Mouse (Mus musculus): Measurements from ENCODE around the gene Zfp217.
"Not testable (repeated sequence)": the region's sequence is repeated elsewhere in the genome, so short reads cannot be mapped to it uniquely, and the experiment has no call there.

The Zfp217 gene

DNA sequence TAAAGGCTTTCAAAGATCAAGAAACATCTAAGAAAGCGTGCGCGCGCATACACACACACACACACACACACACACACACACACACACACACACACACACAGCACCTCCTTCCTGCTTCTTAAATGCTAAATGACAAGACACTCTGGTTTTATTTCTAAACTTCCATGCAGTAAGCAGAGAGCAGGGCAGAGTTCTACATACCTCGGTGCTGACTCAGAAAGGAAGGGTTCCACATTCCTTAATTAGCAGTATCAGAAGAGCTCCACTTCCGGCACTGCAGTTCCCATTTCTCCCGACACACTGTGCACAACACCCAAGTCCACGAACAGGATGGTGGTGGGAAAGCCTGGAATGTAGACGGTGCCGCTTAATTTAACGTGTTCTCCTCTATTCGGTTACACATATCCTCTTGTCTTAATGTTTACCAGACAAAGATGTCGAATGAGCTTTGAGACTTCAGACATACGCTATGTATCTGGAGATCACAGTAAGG, at the start of gene Zfp217:
Zfp217 (minus strand) TSS at position 443 of the 493 bp plus-strand sequence.
- DNase-seq (ENCODE audit: low spot score in 2 of 2), result no peak

- DNase-seq (ENCODE audit: low spot score in 2 of 2), result no peak
Observed at GRCm38 (mm10) chr2:170195542-170196089, 47.7 kb upstream of the Zfp217 start.

GRCm38 (mm10) chr2:170194845-170195244, 46.9 kb upstream of the Zfp217 start:
- DNase-seq (ENCODE audit: low spot score in 2 of 2), result no peak

- no peak for DNase-seq (ENCODE audit: low spot score in 2 of 2)
Observed at GRCm38 (mm10) chr2:170193850-170194249, 45.9 kb upstream of the Zfp217 start.

GRCm38 (mm10) chr2:170193211-170193610, 45.3 kb upstream of the Zfp217 start:
- DNase-seq (ENCODE audit: low spot score in 2 of 2), result no peak

- DNase-seq (ENCODE audit: low spot score in 2 of 2), result no peak
Observed at GRCm38 (mm10) chr2:170192731-170193149, 44.8 kb upstream of the Zfp217 start.

DNA sequence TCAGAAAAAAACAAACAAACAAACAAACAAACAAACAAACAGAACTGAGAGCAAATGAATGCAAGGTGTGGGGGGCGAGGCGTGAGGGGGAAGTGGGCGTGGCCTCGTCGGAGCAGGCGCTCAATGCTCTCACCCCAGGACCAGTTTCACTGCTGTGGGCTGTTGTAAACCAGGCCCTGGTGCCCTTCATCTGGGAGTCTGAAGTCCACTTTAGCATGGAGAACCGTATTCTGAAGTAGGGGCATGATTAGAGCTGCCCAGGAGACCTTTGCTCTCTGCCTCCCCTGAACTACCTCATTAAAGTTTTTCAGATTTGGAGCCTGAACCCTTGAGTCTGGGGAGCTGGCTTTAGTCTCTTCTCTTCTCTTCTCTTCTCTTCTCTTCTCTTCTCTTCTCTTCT, 40.8 kb upstream of the Zfp217 start:
- no peak for DNase-seq (ENCODE audit: low spot score in 2 of 2)

DNA sequence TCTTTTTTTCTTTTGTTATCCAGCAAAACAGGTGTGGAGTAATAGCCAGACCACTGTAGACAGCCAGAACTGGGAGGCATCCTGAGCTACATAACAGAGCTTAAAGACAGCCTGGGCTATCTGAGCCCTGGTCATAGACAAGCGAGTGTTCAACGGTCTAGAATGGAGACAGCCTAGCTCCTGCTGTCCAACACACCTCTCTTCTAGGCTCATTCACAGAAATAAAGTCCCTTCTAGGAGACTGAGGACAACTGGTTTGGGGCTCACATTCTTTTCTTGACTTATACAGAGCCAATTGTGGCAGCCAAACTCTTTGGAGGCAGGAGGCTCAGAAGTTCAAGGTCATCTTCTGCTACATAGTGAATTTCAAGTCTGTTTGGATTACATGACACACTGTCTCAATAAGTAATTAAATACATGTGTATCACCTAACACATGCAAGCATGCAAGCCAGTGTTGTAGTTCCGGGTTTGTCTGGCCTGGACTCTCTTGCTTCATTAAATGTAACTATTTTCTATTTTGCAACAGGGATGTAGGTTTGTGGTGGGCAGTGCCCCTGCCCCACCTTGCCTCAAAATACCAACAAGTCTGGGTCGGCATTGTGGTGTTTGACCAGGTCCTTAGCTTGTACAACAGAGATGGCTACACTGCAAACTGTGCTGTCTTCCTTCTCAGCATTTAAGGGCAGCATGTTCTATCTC, 37.4 kb upstream of the Zfp217 start:
- no peak for DNase-seq (ENCODE audit: low spot score in 2 of 2)

DNA sequence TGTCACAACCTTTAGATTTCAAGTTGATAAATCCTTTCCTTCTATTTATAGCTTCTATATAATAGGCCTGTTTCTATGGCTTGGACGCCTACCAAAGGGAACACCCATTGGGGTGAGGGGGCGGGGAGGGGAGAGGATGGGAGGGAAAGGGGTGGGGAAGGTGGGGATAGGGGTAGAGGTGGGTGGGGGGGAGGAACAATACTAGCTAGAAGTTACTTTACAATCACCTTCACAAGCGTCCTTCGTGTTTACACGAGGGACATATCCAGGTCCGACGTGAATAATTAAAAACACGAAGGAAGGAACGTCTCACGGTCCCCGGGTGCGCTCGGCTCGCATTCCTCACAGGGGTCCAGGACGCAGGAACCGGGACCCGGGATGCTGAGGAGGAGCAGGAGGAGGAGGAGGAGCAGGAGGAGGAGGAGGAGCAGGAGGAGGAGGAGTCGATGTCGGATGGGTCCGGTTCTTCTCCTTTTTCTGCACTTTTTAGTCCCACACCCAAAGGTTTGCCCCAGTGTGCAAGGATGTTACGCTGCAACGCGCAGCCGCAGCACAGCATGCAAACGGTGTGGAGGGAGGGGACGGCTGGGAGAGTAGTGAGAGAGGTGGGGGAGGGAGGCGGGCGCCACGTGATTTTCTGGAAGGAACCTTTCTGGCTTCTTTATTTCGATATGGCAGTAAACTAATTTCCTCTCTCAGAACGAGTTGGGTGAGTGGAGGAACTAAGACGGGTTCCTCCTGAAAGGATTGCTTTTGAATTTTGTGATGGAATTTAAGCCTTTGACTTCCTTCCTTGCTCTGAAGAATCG, 36.5 kb upstream of the Zfp217 start:
- DNase-seq (ENCODE audit: low spot score in 2 of 2), result peak in 1 of 2 experiments; percentile 30

- no peak for DNase-seq (ENCODE audit: low spot score in 2 of 2)
Observed at GRCm38 (mm10) chr2:170183851-170184174, 35.9 kb upstream of the Zfp217 start.

DNA sequence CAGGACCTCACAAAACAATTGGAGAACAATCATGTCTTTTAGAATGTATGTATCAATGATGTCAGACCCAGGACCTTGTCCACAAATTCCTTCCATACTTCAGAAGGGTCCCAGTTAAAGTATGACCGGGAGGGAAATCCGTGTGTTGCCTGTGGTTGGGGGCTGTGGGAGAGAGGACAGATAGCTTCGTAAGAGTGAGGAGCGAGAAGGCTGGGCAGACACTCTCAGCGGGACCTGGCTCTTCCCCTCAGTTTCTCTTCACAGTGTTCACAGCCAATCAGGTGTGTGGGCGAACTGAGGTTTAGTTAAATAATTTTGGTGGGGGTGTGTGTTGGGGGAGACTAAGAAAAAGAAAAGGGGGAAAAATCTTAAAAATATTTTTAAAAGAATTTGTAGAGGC, 34.0 kb upstream of the Zfp217 start:
- no peak for DNase-seq (ENCODE audit: low spot score in 2 of 2)

DNA sequence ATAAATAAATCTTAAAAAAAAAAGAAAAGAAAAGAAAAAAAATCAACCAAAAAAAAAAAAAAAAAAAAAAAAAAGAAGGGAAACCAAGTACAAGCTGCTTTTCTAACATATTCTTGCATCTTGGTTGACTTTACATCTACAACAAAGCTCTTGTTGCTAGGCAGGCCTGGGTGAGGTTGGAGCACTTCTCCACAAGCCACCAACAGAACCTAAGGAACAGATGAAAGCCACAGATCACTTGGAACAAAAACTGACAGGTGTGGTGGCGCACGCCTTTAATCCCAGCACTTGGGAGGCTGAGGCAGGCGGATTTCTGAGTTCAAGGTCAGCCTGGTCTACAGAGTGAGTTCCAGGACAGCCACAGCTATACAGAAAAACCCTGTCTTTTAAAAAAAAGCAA, 32.9 kb upstream of the Zfp217 start:
- not testable (repeated sequence) for DNase-seq (ENCODE audit: low spot score in 2 of 2)

- no peak for DNase-seq (ENCODE audit: low spot score in 2 of 2)
Observed at GRCm38 (mm10) chr2:170179317-170179716, 31.4 kb upstream of the Zfp217 start.

GRCm38 (mm10) chr2:170177323-170177722, 29.4 kb upstream of the Zfp217 start:
- DNase-seq (ENCODE audit: low spot score in 2 of 2), result no peak

DNA sequence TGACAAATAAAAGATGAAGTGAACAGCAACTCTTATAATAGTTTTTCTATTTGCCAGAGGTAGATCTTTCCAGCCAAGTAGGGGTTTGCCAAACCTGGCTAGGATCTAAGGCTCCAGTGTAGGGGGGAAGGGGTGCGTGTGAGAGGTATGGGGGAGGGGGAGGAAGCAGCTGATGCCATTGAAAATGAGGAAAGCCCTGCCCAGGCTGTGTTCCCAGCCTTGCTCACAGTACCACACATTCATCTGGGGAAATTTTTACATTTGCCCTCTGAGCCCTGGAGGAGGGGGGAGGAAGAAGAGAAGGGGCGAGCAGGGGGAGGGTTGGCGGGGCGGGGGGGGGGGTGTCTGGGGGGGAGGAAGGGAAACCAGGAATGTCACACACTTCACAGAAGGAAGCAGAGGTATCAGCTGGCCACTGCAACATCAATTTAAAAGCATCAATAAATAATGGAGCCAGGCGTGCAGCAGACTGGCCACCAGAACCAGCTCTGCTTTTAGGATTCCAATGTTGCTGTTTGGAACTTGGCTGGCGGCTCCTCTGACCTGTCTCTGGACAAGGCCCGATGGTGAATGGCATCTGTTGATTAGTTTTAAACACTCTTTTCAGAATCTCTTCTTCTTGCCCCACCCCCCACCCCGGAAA, 28.5 kb upstream of the Zfp217 start:
- DNase-seq (ENCODE audit: low spot score in 2 of 2), result no peak

DNA sequence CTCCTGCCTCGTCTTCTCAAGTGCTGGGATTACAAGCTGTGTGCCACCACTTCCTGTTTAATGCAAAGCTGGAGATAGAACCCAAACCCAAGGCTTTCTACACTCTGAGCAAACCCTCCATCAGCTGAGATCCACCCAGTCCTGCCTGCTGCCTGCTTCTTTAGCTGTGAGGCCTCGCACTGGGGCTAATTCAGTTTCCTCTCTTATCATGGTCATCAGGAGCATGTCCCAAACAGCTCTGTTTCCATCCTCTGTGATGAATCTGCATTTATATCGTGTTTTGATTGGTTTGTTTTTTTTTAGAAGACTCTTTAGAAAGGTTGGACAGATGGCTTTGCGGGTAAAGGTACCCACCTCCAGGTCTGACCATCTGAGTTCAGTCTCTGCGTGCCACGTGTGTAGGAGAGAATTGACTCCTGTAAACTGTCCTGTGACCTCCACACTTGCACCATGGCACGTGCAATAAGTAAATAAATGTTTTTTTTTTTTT, 27.8 kb upstream of the Zfp217 start:
- no peak for DNase-seq (ENCODE audit: low spot score in 2 of 2)

DNA sequence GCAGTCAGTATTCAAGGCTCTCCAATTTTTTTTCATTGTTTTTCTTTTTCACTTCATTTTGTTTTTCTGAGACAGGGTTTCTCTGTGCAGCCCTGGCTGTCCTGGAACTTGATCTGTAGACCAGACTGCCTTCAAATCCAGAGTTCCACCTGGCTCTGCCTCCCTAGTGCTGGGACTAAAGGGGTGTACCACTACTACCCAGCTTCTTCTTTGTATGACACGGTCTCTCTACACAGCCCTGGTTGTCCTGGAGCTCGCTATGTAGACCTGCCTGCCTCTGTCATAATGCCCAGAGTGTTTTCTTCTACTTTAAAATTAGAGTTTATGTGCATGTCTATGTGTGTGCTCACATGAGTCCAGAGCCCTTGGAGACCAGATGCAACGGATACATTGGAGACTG, 27.3 kb upstream of the Zfp217 start:
- no peak for DNase-seq (ENCODE audit: low spot score in 2 of 2)

DNA sequence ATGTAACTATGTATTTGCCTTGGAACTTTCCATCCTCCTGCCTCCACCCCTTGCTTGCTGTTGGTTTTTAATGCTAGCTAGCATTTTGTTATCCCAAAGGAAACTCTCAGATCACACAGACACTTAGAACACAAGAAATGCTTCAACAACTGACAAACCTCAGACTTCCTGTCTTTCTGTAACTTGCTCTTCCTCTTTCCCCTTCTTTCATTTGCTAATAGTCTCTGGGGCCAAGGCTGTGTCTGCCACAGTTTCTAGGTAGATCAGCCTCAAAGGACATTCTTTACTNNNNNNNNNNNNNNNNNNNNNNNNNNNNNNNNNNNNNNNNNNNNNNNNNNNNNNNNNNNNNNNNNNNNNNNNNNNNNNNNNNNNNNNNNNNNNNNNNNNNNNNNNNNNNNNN, 21.2 kb upstream of the Zfp217 start:
- no peak for DNase-seq (ENCODE audit: low spot score in 2 of 2)

GRCm38 (mm10) chr2:170165649-170166048, 17.7 kb upstream of the Zfp217 start:
- DNase-seq (ENCODE audit: low spot score in 2 of 2), result no peak

GRCm38 (mm10) chr2:170163671-170164462, 16.0 kb upstream of the Zfp217 start:
- DNase-seq (ENCODE audit: low spot score in 2 of 2), result no peak

- DNase-seq (ENCODE audit: low spot score in 2 of 2), result no peak
Observed at GRCm38 (mm10) chr2:170159795-170160568, 12.1 kb upstream of the Zfp217 start.

Data from left cerebral cortex, adult 9 months (tissue).